Mouse (Mus musculus): ENCODE measurements at regions not wholly inside any gene's neighbourhood (a gene's known extent, or its start where the extent isn't known, plus 50 kb on each side); places are given as distances from the start of the nearest gene placed in this dataset.

DNA sequence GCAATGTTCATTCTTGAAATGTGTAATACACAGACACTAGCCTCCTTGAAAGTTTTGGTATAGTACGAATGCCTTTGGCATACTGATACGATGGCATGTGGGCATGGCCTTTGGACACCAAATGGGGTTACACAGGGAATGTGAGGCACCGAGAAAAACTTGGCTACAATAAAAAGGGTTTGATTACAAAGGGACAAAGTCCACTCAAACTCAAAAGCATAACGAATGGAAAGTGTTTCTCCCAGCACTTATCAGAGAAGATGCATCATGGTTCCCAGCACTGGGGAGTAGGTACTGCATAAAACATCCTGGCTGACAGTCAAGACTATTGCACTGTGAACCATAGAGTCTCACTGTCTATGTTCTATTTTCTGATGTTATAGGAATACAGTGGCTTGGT, 597.0 kb downstream of the Tns3 start:
- TF ChIP-seq E2F4 (IDR thresholded peaks at IDR 0.05; ENCODE audit: insufficient read depth) (no peak), MAX (IDR thresholded peaks at IDR 0.05; ENCODE audit: low read depth) (no peak), USF1 (IDR thresholded peaks at IDR 0.05; ENCODE audit: low read depth) (no peak), POLR2AphosphoS2 (IDR thresholded peaks at IDR 0.05; ENCODE audit: insufficient read length, low read depth) (no peak), POLR2A (IDR thresholded peaks at IDR 0.05; ENCODE audit: insufficient read length, low read depth) (no peak), TCF12 (IDR thresholded peaks at IDR 0.05; ENCODE audit: insufficient read depth, poor library complexity, severe bottlenecking) (no peak), CEBPB (IDR thresholded peaks at IDR 0.05; ENCODE audit: insufficient read depth, poor library complexity, severe bottlenecking) (no peak), REST (IDR thresholded peaks at IDR 0.05; ENCODE audit: insufficient read depth, insufficient read length) (no peak), MYOD1 (IDR thresholded peaks at IDR 0.05; ENCODE audit: control insufficient read depth in 1 of 3, insufficient read length in 2 of 3, low read depth in 2 of 3) (no peak)

All from myocyte (in vitro differentiated cells).